Mouse (Mus musculus) left cerebral cortex, postnatal 10 days (tissue): Measurements from ENCODE around the gene Dusp6. TPM values are rescaled to one million over a fixed set of nuclear protein-coding genes. Genes with fewer than 3 reads are reported as not detected.
"Not testable (repeated sequence)": the region's sequence is repeated elsewhere in the genome, so short reads cannot be mapped to it uniquely, and the experiment has no call there.

Experiments
- DNase-seq, 2 experiments: peaks; one replicate each; pipeline ENCODE4 v3.0.0; 2021 to 2022; ENCODE audit warnings: low spot score in 2 of 2, mixed read lengths in 1 of 2; ENCODE audit errors: extremely low spot score in 1 of 2
- intact Hi-C: fragments of 180-260 bp; cut with DNase I; formaldehyde crosslinking; loops from one replicate; pipeline ENCODE4 v1.15.1; 2025
- total RNA-seq, 2 experiments: library from RNA; stranded (reverse); gene quantifications; 2 replicates each; pipeline ENCODE4 v1.2.3; 2021

The Dusp6 gene
- 10 to 100 TPM; 68.8 to 72.4 TPM for total RNA-seq

DNA sequence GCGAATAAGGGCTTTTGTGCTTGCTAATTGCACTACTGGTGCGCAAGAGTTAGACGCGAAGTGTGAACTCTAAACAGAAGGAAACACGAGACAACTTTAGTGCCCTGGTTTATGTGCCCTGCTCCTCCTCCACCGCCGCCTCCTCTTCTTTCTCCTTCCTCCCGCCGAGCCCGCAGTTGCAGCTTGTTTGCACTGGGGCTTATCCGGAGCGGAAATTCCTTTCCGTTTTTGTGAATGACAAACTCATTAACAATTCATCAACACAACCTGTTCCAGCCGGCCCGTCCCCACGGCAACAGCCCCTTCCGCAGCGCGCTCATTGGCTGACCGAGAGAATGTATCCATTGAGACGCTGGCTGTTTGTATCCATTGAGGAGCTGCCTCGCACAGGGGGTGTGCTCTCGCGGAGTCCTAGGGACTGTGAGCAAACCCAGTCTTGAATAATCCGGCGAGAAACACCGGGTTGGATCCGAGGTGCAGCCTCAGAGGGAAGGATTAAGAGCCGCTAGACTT, at the start of gene Dusp6:
Gene Dusp6, plus strand, starts transcription at position 365 of the 513 bp plus-strand sequence.
- intact Hi-C loops = loop anchor here (1.0 to 5.0 kb wide), 4 partner anchors 61 to 354 kb away; no protein-coding TSS in a partner anchor
- peak; percentile 97 to 98 for DNase-seq

DNA sequence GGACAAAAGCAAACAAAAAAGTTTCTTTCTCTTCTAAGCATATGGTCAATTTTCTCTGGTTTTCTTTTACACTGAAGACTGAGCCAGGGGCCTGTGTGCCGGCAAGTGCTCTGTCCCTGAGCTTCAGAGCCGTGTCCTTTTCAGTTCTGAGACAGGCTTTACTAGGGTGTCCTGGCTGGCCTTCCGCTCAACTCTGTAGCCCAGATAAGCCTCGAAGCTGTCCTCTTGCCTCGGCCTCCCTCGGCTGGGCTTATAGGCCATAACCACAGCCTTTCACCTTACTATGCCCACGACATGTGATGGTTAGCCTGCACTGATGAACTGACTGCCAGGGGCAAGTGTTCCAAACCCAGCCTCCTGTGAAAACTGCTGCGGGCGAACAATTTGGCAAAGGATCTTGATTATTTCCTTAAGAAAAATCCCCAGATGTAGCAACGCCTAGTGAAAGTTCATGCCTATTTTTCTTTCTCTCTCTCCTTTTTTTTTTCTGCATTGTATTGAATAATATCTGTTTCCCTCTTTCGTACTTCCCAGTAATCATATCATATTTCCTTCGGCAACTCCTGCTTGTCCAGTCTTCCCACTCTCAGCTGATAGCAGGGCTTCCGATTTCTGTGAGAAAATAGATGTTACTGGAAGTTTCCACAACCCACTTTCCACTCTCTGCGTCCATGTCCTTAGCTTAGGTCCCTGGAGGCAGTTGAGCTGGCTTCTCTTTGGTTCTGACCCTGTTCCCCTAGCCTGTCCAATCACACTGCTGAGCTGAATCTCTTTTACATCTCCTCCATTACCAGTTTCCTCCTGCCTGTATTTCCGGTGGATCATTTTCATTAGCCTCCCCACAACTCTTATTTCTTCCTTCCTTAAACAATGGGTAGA, 48.4 kb upstream of the Dusp6 start:
- no peak for DNase-seq
- intact Hi-C loops = no loop called here

DNA sequence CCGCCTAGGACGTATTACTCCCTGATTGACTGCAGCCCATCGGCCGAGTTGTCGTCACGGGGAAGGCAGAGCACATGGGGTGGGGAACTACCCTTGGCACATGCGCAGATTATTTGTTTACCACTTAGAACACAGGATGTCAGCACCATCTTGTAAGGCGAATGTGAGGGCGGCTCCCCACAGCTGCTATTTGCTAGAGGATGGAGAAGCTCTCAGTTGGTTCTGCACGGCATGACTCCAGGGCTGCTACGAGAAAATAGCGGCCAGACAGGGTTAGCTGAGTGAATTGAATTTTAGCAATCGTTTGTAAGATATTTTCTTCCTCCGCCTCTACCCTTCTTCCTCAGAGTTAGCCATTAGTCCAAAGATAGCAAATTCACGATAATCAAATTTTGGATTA, 46.5 kb upstream of the Dusp6 start:
- DNase-seq, intact Hi-C loops: not testable (repeated sequence)

DNA sequence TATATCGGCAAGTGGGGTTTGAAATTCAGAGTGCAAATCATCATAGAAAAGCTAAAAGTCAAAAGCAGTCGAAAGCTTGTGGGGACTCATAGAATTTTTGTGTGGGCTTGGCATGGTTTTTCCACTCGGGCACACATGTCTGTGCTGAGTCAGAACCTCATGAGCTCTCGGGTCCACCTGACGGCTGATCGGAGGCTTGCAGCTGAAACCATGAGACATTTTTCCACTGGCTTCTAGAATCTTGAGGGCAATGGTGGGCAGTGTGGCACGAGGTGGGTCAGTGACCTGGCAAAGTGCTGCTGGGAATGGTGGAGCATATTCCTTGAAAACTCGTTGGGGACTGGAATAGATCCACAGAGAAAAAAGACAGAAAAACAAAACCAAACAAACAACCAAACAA, 41.5 kb upstream of the Dusp6 start:
- no peak for DNase-seq
- intact Hi-C loops = no loop called here

DNA sequence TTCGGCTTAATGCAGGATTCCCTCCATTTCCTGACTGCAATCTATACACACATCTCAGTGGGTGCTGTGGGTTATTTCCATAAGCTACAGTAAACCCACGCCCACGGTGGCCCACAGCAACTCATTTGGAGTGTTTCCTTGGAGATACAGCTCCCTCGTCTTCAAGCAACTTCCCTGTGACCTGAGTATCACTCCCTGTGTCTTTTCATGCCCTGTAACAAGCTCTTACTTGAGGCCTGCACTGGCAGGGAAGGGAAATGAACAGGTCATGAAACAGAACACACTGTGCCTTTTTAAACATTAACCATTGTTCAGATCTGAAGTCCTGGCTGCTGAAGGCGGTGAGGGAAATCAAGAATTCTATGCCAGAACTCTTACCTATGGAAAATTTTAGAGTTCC, 40.3 kb upstream of the Dusp6 start:
- DNase-seq = no peak
- intact Hi-C loops = no loop called here

DNA sequence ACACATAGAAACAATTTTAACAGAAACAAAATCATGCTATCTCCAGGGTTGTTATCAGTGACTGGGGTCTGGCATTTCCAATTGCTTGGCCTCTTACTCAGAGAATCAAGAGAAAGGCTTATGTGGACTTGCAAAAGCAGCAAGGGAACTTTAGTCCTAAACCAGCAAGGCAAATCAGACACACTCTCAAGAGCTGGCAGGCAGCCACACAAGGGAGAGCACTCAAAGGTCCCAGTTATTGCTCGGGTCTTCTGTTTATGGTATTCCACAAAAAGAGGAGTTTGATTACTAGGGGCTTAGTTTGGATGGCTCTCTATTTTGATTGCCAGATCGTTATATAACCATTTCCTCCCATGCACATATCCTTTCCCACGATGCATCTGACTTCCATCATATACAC, 38.8 kb upstream of the Dusp6 start:
- intact Hi-C loops = no loop called here
- no peak for DNase-seq

DNA sequence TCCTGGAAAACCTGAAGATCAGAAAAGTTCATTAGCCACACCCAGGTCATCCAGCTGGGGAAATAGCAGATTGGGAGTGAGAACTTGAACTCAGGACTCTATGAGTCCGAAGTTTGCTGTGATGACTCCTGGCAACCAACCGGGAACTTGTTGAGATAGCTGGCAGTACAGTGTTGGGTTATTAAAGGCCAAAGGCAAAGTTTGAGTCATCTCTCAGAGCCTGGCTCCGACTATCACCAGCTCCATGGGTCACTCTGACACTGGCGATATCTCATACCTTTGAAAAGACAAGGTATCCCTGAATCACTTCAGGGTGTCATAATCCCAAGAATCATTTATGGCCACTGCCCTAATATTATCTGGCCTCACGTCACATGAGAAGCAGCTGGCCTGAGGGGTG, 36.2 kb upstream of the Dusp6 start:
- intact Hi-C loops = no loop called here
- DNase-seq = no peak

DNA sequence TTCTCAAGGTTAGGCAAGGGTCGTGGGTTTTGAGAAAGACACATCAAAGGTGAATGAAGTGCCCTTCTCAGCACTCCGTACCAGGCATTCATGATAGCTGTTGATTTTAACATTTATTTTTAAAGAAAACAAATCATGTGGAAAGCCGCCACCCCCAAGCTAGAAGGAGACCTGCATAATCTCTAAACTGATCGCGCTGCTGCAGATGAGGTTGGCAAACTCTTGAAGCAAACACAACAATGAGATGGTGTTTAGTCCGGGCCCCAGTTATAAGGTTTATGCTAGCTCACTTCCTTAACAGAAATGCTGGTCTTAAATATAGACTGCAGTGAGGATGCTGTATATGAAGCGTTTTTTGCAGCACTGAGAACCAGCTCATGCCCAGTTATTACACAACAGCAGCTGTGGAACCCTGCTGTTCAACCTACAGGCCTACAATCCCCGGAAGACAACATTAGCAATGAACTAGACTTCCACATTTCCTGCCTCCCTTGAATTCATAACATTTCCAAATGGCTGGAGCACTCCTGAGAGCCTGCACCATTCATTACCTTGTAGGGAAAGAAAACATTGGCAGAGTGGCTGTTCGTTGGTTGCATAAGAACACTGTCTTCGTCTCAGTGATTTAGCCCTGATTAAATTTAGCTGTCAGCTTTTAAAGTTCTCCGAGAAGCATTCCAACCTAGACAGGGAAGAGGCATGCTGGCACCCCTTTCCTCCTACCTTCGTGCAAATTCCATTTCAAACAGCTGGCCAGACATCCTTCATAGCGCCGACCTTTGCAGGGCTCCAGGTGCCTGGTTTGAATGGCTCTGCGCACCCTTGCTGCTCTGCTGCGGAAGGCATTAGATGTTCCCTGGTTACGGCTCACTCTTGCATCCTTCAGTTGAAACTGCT, 34.8 kb upstream of the Dusp6 start:
- intact Hi-C loops = no loop called here
- no peak for DNase-seq

DNA sequence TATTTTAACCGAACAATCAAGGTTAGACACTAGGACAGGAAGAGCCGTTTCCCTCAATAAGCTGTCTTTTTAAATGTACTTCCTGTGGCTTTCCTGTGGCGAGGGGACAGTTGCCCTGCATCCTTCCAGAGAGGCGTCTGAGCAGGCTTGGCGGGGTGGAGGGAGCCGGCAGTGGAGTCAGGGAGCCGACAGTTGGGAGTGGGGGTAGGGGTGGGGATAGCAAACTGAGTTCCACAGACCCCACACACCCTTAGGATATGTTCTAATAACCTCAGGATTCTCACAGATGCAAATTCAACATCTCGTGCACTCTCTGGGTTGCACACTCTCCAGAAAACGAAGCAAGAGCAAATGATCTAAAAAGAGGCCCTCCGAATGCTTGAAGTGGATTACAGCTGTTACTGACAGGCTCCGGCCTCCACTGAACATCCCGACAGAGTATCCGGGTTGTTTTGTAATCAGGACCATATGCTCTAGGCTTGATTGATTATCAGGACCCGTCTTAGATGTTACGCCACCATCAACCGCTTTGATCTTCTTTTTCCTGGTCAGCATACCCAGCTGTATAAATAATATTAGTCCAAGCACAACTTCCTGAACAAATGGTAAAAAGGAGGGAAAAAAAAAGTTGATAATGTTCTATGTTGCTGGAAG, 33.9 kb upstream of the Dusp6 start:
- peak in 1 of 2 experiments; percentile 68 for DNase-seq
- intact Hi-C loops = no loop called here

DNA sequence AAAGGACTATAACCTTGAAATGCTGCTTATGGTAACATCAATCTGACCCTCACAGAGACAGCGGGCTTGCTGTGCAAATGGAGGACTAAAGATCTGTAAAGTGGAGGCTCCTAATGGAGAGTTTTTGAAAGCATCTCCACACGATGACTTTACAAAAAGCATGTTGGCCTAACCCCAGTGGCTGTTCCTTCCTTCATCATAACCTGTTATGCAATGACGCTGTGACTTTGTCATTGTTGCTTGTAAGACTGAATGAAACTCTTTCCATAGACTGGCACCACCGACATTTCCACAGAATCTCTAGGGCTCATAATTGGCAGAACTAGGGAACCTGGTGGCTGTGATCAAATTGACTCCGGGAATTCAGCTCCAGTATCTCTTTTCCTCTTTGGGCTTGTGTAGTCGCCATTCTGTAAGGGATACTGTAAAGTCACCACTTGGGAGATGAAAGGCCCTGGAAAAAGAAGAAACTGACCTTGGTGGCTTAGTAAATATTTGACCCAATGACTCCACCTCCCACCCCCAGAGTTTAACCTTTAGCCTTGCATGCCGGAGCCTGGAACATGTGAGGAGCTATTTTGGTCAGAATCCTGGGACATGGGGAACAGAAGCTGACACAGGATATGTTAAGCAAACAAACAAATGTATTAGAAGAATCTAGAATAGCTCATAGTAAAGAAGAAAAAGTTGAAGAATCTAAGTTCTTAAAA, 30.4 kb upstream of the Dusp6 start:
- intact Hi-C loops = no loop called here
- no peak for DNase-seq

DNA sequence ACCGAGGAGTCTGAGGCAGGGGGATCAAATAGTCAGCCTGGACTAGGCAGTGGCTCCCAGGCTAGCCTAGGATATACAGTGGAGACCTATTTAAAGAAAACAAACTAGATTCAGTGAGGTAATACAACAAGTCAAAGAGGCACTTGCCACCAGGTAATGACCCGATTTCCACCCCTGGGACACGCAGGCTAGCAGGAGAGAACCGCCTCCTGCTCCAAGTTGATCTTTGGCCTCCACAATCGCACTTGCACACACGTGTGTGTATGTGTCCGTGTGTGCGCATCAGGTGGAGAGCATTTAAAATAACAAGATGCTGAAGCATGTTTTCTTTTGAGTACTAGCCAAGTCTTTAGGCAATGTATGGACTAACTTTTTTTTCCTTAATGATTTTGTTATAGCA, 28.7 kb upstream of the Dusp6 start:
- DNase-seq = no peak
- intact Hi-C loops = no loop called here

DNA sequence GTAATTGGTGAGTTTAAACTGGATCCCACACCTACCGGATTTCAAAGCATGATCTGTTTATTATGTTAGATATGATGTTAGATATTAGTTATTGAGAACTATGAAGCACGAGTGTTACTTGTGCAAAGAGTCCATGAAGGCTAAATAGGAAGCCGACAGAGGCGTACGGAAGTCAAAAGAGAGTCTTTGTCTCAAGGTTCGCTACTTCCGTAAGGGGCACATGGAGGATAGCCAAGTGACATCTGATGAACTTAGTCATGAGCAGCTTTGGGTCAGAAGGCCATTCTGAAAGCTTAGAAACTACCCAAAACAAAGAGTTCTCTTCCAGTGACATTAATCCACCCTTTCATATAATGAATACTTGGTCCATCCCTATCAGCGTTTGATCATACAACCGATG, 27.9 kb upstream of the Dusp6 start:
- no peak for DNase-seq
- intact Hi-C loops = no loop called here

DNA sequence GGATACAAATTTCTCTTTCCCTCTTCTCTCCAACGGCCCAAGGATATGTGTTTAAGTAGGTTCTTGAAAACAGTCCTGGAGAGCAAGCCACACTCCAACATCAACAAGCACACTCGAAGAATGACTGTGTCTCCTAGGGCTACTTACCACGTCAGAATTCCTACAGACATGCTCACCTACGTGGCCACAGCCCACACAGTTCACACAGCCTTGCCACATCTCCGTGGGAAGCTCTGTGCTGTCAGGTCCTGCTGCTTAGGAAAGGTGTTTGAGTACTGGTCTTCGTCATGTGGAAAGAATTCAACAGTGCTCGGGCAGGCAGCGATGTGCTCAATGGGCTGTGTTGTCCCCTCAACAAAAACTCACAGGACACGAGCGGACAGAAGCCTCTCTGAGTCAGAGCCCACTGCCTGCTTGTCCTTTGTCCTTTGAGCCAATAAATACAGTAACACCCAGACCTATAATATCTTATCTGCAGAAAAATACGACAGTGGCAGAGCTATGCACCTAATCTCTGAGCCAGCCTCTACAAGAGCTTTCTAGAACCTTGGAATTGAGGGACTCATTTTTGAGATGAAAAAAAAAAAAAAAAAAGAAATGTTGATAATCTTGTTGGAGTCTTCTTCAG, 25.7 kb upstream of the Dusp6 start:
- no peak for DNase-seq
- intact Hi-C loops = no loop called here

DNA sequence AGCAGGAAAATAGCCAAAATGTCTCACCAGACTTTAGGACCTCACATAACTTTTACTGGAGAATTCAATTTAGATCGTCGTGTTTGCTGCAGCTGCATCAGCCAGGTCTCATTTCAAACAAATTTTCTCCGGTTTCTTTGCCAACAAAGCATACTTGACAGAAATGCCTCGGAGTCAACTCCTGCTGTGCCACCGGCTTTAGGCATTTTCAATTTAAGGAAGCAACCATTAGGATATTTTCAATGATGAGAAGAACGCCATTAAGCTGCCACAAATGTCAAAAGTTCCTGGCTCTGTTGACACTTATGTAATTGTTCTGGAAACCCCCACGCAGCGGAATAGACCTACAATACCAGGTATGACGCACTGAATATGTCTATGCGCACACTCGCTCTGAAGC, 24.5 kb upstream of the Dusp6 start:
- intact Hi-C loops = no loop called here
- DNase-seq = no peak

DNA sequence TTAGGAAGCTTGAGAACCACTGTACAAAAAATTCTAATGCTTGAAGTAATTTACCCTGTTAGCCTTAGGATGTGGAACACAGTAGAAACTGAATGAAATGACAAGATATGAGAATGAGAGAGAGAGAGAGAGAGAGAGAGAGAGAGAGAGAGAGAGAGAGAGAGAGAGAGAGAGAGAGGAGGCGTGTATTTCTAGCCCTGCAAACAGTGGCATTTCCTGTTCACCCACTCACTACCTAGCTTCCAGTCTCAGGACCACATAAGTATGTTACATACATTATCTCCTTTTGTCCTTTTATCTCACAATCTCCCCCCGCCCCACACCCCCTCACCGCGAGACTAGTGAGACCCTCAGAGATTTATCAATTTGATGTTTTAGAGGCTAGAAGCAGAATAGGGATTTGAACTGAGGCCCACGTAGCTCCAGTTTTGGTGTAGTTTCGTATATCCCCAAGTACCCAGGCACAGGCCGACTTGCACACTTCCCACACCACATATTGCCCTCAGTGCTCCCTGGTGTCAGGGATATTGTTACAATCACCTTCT, 21.7 kb upstream of the Dusp6 start:
- intact Hi-C loops = no loop called here
- DNase-seq = no peak

DNA sequence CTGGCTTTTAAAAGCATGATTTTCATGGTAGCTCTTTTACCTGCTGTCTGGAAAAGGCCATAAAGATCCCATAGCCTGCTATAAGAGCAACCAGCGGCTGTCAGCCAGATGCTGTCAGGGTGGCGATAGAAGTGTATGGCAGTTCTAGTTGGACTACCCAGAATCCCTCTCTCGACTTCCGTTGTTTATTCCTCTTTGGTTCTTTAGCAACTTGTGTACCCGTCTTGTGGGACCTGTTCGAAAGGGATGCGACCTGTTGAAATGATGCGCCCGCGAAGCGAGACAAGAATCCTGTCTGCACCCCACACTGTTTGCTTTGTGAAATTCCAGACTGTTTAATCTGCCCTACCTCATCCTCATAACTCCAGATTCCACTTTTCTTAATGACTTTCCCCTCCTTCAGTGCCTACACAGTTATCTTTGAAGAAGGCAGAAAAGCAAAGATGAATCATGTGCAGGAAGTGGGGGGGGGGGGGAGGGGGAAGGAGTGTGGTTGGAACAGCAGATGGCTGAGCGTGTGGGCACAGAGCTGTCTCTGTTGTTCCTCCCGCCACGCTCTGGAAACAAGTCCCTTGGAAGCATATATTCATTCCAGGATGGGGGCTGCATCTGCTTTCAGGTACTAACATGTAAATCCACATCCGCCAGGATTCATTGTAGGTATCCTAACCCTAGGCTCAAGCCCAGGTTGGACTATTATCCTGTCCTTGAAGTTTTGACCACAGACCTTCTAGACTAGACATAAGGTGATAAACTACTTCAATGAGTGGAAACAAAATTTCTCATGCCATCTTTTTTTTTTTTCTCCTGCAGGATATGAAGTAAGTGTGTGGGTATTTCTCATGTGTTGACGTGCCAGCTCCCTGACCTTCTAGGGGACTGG, 21.0 kb upstream of the Dusp6 start:
- DNase-seq = no peak
- intact Hi-C loops = no loop called here

DNA sequence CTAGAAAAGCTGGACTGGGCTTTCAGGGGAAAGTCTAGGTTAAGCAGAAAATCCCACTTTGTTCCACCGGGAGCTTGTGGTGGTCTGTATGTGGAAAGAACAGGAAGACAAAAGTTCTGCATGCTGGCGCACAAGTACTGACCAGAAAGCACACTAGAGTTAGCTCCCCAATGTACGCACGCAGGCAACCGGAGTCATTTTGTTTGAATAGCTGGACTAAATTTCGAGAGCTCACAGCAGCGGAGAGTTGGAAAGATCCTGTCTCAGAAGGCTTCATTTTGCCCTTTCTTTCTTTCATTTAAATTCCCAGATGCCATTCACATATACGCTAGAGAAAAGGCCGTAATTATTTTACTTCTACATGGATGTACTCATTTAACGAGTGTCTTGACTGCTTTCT, 20.3 kb upstream of the Dusp6 start:
- DNase-seq = no peak
- intact Hi-C loops = no loop called here
